Mouse (Mus musculus): ENCODE measurements around the gene 1700001O22Rik. TPM values are rescaled to one million over a fixed set of nuclear protein-coding genes. Genes with fewer than 3 reads are reported as not detected.
A peak's percentile ranks its signal among the peaks of the same experiment; 100 is the strongest.

The 1700001O22Rik gene
- 2.6 and 3.7 TPM in 2 replicates for polyA plus RNA-seq (2015; fragmentation: Nextera tagmentation; extraction: Ambion mirVana)

DNA sequence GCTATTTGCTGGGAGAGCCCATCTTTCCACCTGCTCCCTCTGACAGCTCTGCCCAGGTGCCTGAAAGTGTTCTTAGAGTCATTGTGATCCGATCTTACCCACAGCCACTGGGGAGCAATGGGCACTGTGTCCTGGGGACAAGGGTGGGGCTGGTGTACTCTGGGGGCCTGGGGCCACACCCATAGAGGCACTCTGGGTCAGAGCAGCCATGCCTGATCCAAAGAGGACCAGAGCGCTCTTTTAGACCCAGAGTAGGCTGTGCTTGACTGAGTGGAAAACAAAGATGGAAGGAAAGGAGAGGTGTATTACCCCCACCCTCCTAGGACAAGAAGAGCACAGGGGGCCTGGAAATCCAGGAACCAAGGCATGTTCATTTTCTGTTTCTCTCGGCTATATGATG is at the start of gene 1700001O22Rik:
TSS of gene 1700001O22Rik (minus strand) at position 58 of the 400 bp plus-strand sequence.
- Histone ChIP-seq H3K4me1 (peaks cover 18% of the 10 kb centered on the region), H3K4me2 (replicated peaks) (no peak within 1 kb of the TSS), H3K27ac (replicated peaks) (no peak within 1 kb of the TSS), H3K36me3 (no peaks in the 10 kb centered on the region), H3K9me3 (no peaks in the 10 kb centered on the region), H3K4me3 (no peak within 1 kb of the TSS), H3K27me3 (no peaks in the 10 kb centered on the region), H3K9ac (replicated peaks) (no peak within 1 kb of the TSS)
- ATAC-seq (replicated peaks) = no peak
- 87% methylated on average over 3 of the region's 3 CpGs for WGBS

DNA sequence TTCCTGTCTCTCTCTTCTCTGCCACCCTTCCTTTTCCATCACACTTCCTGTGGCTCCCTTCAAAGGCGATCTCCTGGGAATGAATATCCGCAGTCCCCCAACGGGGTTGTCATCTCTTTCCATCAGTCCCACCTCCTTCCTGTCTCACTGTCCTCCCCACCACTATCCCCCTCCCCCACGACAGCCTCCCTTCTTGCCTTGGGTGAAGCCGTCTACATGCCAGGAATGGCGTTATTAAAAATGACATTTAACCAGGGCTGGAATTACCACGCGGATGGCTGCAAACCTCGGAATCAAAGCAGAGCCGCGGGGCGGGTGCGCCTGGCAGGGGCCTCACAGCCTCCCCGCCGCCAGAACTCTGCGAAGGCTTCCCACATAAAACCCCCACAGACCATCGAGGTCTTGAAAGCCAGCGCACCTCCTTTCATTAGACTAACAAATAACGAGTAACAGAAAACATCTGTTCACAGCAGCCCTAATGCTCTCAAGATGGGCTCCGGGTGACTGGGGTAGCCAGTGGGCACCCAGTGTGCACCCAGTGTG is 49.4 kb upstream of the 1700001O22Rik start:
- Histone ChIP-seq H3K36me3 (no peaks in the 10 kb centered on the region), H3K4me3 (no peak overlapping the region), H3K4me1 (peaks cover 9% of the 10 kb centered on the region; the same call in 1 of the 2 replicates), H3K27me3 (no peaks in the 10 kb centered on the region), H3K4me2 (replicated peaks) (no peak overlapping the region), H3K27ac (replicated peaks) (no peak overlapping the region), H3K9me3 (no peaks in the 10 kb centered on the region), H3K9ac (replicated peaks) (no peak overlapping the region)
- WGBS = 38% methylated on average over 20 of the region's 20 CpGs
- no peak for ATAC-seq (replicated peaks)

DNA sequence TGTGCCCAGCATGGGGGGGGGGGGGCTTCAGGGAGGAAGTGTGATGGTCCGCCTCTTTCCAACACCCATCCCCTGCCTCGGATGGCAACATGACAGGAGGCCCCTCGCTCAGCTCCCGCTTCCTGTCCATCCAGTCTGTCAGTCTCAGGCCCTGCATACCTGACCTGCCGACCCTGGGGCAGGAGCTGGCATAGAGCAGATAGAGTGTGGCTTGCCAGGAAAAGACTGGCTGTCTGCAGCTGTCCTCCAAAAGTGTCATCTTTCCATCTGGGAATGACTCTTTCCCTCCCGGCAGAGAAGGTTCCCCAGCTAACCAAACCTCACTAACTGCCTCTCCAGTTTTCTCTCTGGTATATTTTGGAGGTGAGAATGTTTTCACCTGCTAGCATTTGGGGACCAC is 47.1 kb upstream of the 1700001O22Rik start:
- Histone ChIP-seq H3K4me3 (no peak overlapping the region), H3K36me3 (no peaks in the 10 kb centered on the region), H3K4me2 (replicated peaks) (no peak overlapping the region), H3K27ac (replicated peaks) (no peak overlapping the region), H3K4me1 (peaks cover 12% of the 10 kb centered on the region), H3K27me3 (peaks cover 13% of the 10 kb centered on the region), H3K9me3 (no peaks in the 10 kb centered on the region), H3K9ac (replicated peaks) (no peak overlapping the region)
- WGBS = 69% methylated on average over 6 of the region's 6 CpGs
- ATAC-seq (replicated peaks) = no peak

DNA sequence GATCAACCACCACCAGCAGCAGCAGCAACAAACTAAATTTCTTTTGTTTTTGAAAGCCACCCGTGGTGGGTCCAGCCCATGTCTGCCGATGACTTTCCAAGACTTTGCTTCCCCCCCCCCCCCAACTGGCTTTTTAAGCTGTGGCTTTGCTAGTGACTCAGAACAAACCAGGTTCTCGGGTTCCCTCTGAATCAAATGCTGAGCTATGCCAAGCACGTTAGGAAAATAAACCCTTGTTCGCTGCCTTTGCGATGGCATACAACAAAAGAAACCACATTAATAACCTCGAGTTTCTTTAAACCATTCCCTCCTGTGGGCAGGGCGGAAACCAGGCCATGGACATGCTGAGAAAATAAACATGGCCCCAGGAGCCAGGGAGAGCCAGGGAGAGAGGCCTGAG is 44.7 kb upstream of the 1700001O22Rik start:
- no peak overlapping the region for H3K4me3 ChIP-seq
- 51% methylated on average over 8 of the region's 8 CpGs for WGBS
- ATAC-seq (replicated peaks) = no peak

DNA sequence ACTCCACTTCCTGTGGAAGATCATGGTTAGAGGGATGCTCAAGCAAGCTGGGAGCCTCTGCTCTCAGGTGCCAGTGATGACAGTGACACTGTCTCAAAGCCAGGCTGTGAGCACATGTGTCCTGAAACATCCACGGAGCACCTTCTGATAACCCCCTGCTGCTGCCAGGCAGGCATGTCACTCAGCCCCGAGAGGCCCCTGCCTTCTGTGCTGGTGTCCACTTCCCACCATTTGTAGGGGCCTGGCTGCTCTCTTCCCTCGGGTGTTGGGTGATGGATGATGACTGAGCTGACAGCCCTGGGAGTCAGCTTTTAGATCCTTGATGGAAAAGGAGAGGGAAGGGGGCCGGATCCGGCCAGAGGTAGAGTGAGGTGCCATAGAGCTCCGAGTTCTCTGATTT is 43.3 kb upstream of the 1700001O22Rik start:
- WGBS = 53% methylated on average over 6 of the region's 6 CpGs
- no peaks in the 10 kb centered on the region for H3K36me3 ChIP-seq
- ATAC-seq (replicated peaks) = no peak

More for the DNA sequence above, 44.7 kb upstream of the 1700001O22Rik start:
- H3K36me3 ChIP-seq = no peaks in the 10 kb centered on the region
- H3K27ac ChIP-seq (replicated peaks) = no peak overlapping the region
- H3K27me3 ChIP-seq = peaks cover 33% of the 10 kb centered on the region
- peaks cover 20% of the 10 kb centered on the region for H3K4me1 ChIP-seq
- no peak overlapping the region for H3K4me2 ChIP-seq (replicated peaks)
- no peak overlapping the region for H3K9ac ChIP-seq (replicated peaks)
- no peaks in the 10 kb centered on the region for H3K9me3 ChIP-seq

DNA sequence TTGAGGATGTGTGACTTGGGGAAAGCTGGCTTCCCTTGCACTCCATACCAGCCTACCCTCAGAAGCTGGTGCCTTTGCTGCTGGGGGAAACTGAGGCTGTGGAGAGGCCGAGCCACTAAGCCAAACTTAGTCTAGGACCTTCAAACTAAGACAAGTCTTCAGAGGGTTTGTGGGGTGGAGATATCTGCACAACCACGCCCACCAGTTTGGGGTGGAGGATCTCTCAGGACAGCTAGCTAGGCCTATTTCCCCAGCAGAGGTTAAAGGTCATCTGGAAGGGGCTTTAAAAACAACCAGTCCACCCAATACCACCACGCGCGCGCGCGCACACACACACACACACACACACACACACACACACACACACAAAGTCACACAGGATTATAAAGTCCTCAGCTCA is 42.8 kb upstream of the 1700001O22Rik start:
- no peak overlapping the region for H3K4me3 ChIP-seq
- no peaks in the 10 kb centered on the region for H3K9me3 ChIP-seq
- H3K27me3 ChIP-seq = peaks cover 33% of the 10 kb centered on the region
- ATAC-seq (replicated peaks) = no peak
- no peak overlapping the region for H3K4me2 ChIP-seq (replicated peaks)
- H3K27ac ChIP-seq (replicated peaks) = no peak overlapping the region
- peaks cover 11% of the 10 kb centered on the region for H3K4me1 ChIP-seq
- no peaks in the 10 kb centered on the region for H3K36me3 ChIP-seq
- 89% methylated on average over 8 of the region's 8 CpGs for WGBS
- no peak overlapping the region for H3K9ac ChIP-seq (replicated peaks)

More for the DNA sequence above, 43.3 kb upstream of the 1700001O22Rik start:
- Histone ChIP-seq H3K4me1 (peaks cover 11% of the 10 kb centered on the region), H3K4me3 (no peak overlapping the region), H3K4me2 (replicated peaks) (no peak overlapping the region), H3K27me3 (peaks cover 33% of the 10 kb centered on the region), H3K9me3 (no peaks in the 10 kb centered on the region), H3K27ac (replicated peaks) (no peak overlapping the region), H3K9ac (replicated peaks) (no peak overlapping the region)

DNA sequence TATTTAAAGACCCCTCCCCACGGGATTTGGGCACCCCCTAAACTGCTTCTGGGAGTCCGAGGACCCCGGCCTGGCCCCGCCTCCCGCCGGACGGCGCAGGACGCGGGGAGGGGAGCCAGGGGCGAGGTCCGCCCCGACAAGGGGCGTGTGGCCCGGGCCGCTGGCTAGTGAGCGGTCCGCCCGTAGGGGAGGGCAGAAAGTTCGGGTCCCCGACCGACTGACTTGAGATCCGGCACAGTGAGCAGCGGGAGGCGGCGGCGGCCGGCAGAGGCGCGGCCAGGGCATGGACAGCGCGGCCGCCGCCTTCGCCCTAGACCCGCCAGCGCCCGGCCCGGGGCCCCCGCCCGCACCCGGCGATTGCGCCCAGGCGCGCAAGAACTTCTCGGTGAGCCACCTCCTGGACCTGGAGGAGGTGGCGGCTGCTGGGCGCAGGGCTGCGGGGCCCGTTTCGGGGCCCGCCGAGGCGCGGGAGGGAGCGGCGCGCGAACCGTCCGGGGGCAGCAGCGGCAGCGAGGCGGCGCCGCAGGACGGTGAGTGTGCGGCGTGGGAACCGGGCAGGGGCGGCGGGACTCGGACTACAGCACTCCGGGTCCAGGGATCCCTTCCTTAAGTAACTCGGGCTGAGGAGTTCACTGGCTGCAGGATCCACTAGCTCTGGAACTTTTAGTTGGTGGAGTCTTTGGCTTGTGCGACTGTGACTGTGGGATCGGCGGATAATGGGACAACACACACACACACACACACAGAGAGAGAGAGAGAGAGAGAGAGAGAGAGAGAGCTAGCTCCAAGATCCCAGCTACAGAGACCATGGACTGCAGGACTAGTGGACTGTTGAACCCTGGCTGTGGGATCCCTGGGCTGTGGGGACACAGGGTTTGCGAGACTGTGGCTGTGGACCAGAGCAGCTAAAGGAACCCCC is 42.0 kb upstream of the 1700001O22Rik start:
- H3K27me3 ChIP-seq = peaks cover 33% of the 10 kb centered on the region
- H3K4me3 ChIP-seq = peak overlapping the region; percentile 49
- H3K9me3 ChIP-seq = no peaks in the 10 kb centered on the region
- H3K36me3 ChIP-seq = no peaks in the 10 kb centered on the region
- H3K4me2 ChIP-seq (replicated peaks) = peak overlapping the region; percentile 64
- peak overlapping the region; percentile 46 for H3K9ac ChIP-seq (replicated peaks)
- H3K4me1 ChIP-seq = peaks cover 11% of the 10 kb centered on the region
- ATAC-seq (replicated peaks) = 0 out of 2 replicates have a peak, but pooled peaks have one; percentile 23
- no peak overlapping the region for H3K27ac ChIP-seq (replicated peaks)
- WGBS = 1% methylated on average over 80 of the region's 80 CpGs

DNA sequence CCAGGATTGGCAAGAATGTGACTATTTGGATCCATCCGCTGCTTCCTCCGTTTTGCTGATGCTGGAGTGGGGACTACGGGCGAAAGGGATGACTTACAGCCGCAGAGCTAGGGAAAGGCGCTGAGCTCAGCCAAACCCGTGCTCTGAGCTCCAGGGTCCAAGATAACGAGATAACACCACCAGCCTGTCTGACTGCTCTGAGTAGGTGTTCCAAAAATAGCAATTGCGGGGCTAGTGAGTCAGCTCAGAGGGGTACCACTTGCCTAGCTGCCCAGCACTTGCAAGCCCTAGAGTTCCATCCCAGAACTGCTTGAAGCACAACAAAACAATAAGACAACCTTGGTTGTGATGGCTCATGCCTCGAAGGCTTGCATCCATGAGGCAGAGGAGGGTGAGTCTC is 39.2 kb upstream of the 1700001O22Rik start:
- H3K9ac ChIP-seq (replicated peaks) = no peak overlapping the region

DNA sequence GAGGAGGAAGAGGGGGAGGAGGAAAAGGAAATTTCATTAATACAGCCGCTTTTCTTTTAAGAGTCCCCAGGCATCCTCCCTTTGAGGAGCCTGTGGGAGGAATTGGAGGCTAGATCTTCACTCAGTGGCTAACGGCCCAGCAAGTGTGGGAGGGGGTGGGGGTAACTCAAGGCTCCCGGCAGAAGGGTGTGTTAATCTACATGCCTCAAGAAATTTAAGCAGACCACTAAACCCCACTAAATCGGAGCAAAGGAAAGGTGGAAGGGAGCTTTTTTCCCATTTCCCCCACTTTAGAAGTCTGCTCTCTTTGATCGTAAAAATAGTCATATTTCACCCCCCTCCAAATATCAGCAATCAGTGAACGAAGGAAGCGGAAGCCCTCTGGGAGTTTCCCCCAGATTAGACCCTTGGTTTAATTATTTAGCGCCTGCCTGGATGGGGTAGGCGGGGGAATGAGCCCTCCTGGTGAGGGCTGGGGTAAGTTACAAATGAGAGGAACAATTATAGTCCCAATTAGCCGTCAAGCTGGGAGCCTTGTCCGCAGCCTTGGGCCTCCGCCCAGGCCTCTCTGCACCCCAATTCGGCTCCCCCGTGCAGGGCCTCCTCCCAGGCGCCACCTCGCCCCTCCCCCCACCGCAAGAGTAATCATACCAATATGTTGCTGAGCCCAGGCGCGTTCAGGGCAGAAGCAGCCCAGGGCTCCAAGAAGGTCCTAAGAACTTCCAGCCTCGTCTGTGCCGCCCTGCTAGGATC is 33.0 kb upstream of the 1700001O22Rik start:
- Histone ChIP-seq H3K9ac (replicated peaks) (0 out of 2 replicates have a peak overlapping the region, but pooled peaks have one; percentile 19), H3K4me1 (peaks cover 15% of the 10 kb centered on the region), H3K4me2 (replicated peaks) (peak overlapping the region; percentile 19), H3K9me3 (no peaks in the 10 kb centered on the region), H3K27ac (replicated peaks) (peak overlapping the region; percentile 50), H3K27me3 (no peaks in the 10 kb centered on the region), H3K36me3 (no peaks in the 10 kb centered on the region), H3K4me3 (no peak overlapping the region)
- 4% methylated on average over 20 of the region's 21 CpGs for WGBS
- no peak; the same call in 1 of the 2 replicates for ATAC-seq (replicated peaks)

More for the DNA sequence above, 39.2 kb upstream of the 1700001O22Rik start:
- Histone ChIP-seq H3K9me3 (no peaks in the 10 kb centered on the region), H3K27ac (replicated peaks) (no peak overlapping the region), H3K4me2 (replicated peaks) (no peak overlapping the region), H3K27me3 (peaks cover 33% of the 10 kb centered on the region), H3K36me3 (no peaks in the 10 kb centered on the region), H3K4me1 (peaks cover 11% of the 10 kb centered on the region), H3K4me3 (no peak overlapping the region)
- WGBS = 54% methylated on average over 10 of the region's 10 CpGs
- ATAC-seq (replicated peaks) = no peak

DNA sequence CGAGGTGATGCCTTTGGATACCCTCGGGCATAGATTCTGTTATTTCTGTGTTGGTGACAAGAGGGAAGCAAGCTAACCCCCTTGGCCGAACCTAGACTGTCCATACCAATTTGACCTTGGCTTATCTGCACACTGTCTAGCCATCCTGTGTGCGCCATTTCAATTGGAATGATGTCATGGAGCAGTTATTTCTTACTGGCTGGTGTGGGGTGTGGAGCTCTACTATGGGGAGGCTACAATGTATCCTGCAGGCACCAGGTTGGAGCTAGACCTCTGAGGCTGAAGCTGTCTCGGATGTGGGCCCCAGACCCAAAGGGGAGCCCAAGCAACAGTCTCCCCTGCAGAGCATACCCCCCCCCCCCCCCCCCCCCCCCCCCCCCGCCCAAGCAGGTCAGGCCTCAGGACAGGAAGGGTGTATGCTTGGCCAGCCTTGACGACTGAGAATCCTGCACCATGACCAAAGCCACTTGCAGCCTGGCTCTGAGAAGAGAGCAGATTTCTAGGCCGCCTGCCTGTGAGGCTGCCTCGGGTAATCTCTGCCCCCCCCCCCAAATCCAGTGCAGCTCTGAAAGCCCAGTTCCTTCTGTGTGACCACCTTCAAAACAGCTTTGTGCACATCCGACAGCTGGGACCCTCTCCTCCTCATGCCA is 31.0 kb upstream of the 1700001O22Rik start, which contains the start of gene Prrx2:
TSS of gene Prrx2 (plus strand) at position 600 of the 650 bp plus-strand sequence.
- Histone ChIP-seq H3K36me3 (no peaks in the 10 kb centered on the region), H3K27me3 (no peaks in the 10 kb centered on the region), H3K9ac (replicated peaks) (no peak within 1 kb of the TSS), H3K4me2 (replicated peaks) (no peak within 1 kb of the TSS), H3K4me1 (peaks cover 15% of the 10 kb centered on the region), H3K4me3 (no peak within 1 kb of the TSS), H3K27ac (replicated peaks) (no peak within 1 kb of the TSS; the same call in 1 of the 2 replicates), H3K9me3 (no peaks in the 10 kb centered on the region)
- ATAC-seq (replicated peaks) = no peak
- 75% methylated on average over 8 of the region's 10 CpGs for WGBS

DNA sequence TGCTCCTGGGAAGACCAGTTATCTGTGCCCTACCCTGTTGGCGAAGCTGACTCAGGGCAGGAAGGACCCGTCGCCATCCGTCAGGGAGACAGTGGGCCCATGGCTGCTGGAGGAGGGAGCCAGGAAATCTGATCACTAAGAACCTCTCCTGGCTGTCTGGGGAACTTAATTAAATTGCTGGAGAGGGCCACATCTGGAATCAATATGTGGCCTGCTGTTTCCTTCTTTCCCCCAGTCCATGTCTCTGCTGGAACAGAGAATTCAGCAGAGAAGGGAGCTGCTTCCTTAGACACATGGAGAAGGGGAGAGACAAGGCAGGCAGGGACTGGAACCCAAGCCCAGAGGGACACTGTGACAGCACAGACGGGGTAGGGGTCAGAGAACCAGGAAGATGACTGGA is 30.2 kb upstream of the 1700001O22Rik start:
- peaks cover 15% of the 10 kb centered on the region for H3K4me1 ChIP-seq
- H3K27me3 ChIP-seq = no peaks in the 10 kb centered on the region
- no peaks in the 10 kb centered on the region for H3K36me3 ChIP-seq
- no peak for ATAC-seq (replicated peaks)
- 81% methylated on average over 5 of the region's 5 CpGs for WGBS
- H3K9me3 ChIP-seq = no peaks in the 10 kb centered on the region
- no peak overlapping the region for H3K4me2 ChIP-seq (replicated peaks)
- no peak overlapping the region for H3K9ac ChIP-seq (replicated peaks)
- no peak overlapping the region for H3K4me3 ChIP-seq
- no peak overlapping the region for H3K27ac ChIP-seq (replicated peaks)
